Comparison of ENCODE assay signal across 7 mouse cellular contexts in genomic region chr11:4984249-4984648, GRCm38 (mm10). TPM values are rescaled to one million over a fixed set of nuclear protein-coding genes. Genes with fewer than 3 reads are reported as not detected.
DNase-seq lines count a peak whose midpoint lies in the region; ATAC-seq lines count a peak whose summit lies in the region.

No protein-coding gene starts in this region.

- no peaks in the 10 kb centered on the region for H3K9me3 ChIP-seq in heart, embryonic 13.5 days
- no peaks in the 10 kb centered on the region for H3K9me3 ChIP-seq in liver, embryonic 12.5 days (replicated peaks)
- H3K9me3 ChIP-seq in neural tube, embryonic 12.5 days = no peaks in the 10 kb centered on the region

- ATAC-seq in heart, embryonic 13.5 days (ENCODE audit: extremely low read depth, insufficient number of reproducible peaks, low FRiP score, low TSS enrichment) = no peak
- no peak for ATAC-seq in liver, embryonic 12.5 days
- no peak for ATAC-seq in neural tube, embryonic 12.5 days (ENCODE audit: low FRiP score, low read depth)

- H3K9ac ChIP-seq in heart, embryonic 13.5 days = peak overlapping the region; percentile 51; the same call in 1 of the 2 replicates
- H3K9ac ChIP-seq in liver, embryonic 12.5 days = peak overlapping the region; percentile 3
- no peak overlapping the region for H3K9ac ChIP-seq in neural tube, embryonic 12.5 days

- no peaks in the 10 kb centered on the region for H3K27me3 ChIP-seq in heart, embryonic 13.5 days (replicated peaks)
- 0 out of 2 replicates have a peak, but pooled peaks cover 3% of the 10 kb centered on the region for H3K27me3 ChIP-seq in liver, embryonic 12.5 days (replicated peaks)
- H3K27me3 ChIP-seq in neural tube, embryonic 12.5 days (replicated peaks) = no peaks in the 10 kb centered on the region; the same call in 1 of the 2 replicates

- peaks cover 34% of the 10 kb centered on the region for H3K4me1 ChIP-seq in heart, embryonic 13.5 days
- peaks cover 55% of the 10 kb centered on the region for H3K4me1 ChIP-seq in liver, embryonic 12.5 days
- peaks cover 11% of the 10 kb centered on the region for H3K4me1 ChIP-seq in neural tube, embryonic 12.5 days

- peak overlapping the region; percentile 51 for H3K4me2 ChIP-seq in heart, embryonic 13.5 days
- H3K4me2 ChIP-seq in liver, embryonic 12.5 days = peak overlapping the region; percentile 51
- peak overlapping the region; percentile 45 for H3K4me2 ChIP-seq in neural tube, embryonic 12.5 days (replicated peaks)

- WGBS in heart, embryonic 13.5 days = 3% methylated on average over 5 of the region's 5 CpGs
- WGBS in liver, embryonic 12.5 days (ENCODE audit: insufficient replicate concordance) = 3% methylated on average over 5 of the region's 5 CpGs
- WGBS in neural tube, embryonic 12.5 days = 5% methylated on average over 5 of the region's 5 CpGs

- peak; percentile 43 to 51 for DNase-seq in right cerebral cortex, adult 2 months (ENCODE audit: low spot score in 2 of 2)
- no peak for DNase-seq in right cerebral cortex, postnatal 4 days
- DNase-seq in c-Kit-positive CD71-positive TER-119-negative erythroid progenitor cells, embryonic 14.5 days (ENCODE audit: low read depth) = peak; percentile 73
- no peak for DNase-seq in left cerebral cortex, adult 8-10 months (ENCODE audit: low spot score in 2 of 2)

- H3K4me3 ChIP-seq in heart, embryonic 13.5 days = no peak overlapping the region; the same call in 1 of the 2 replicates
- H3K4me3 ChIP-seq in liver, embryonic 12.5 days = 0 out of 2 replicates have a peak overlapping the region, but pooled peaks have one; percentile 14
- H3K4me3 ChIP-seq in neural tube, embryonic 12.5 days = no peak overlapping the region

- H3K27ac ChIP-seq in heart, embryonic 13.5 days (replicated peaks) = 0 out of 2 replicates have a peak overlapping the region, but pooled peaks have one; percentile 41
- 0 out of 2 replicates have a peak overlapping the region, but pooled peaks have one; percentile 12 for H3K27ac ChIP-seq in liver, embryonic 12.5 days
- H3K27ac ChIP-seq in neural tube, embryonic 12.5 days = no peak overlapping the region

- no peaks in the 10 kb centered on the region for H3K36me3 ChIP-seq in heart, embryonic 13.5 days
- H3K36me3 ChIP-seq in liver, embryonic 12.5 days = peaks cover 11% of the 10 kb centered on the region
- H3K36me3 ChIP-seq in neural tube, embryonic 12.5 days = peaks cover 3% of the 10 kb centered on the region; the same call in 1 of the 2 replicates

RNA-seq across cellular contexts. Expression of gene Ap1b1, which starts 2.4 kb away (rescaled TPM):
- 41.2 and 42.6 TPM in 2 replicates for polyA plus RNA-seq in heart, embryonic 13.5 days (2015; fragmentation: Nextera tagmentation; extraction: Ambion mirVana)
- polyA plus RNA-seq in liver, embryonic 12.5 days (2016; fragmentation: Nextera tagmentation; extraction: Ambion mirVana) = 110 TPM in 2 replicates
- polyA plus RNA-seq in neural tube, embryonic 12.5 days (2016; fragmentation: Nextera tagmentation; extraction: Ambion mirVana) = 71.9 and 82.7 TPM in 2 replicates
- total RNA-seq in left cerebral cortex, adult 8-10 months (2022) = 100 to 1,000 TPM; 152 to 184 (median 173) TPM

RNA-seq across cellular contexts. Expression of gene Nefh, which starts 36.4 kb away (rescaled TPM):
- polyA plus RNA-seq in heart, embryonic 13.5 days (2015; fragmentation: Nextera tagmentation; extraction: Ambion mirVana) = 0.39 and 0.50 TPM in 2 replicates
- polyA plus RNA-seq in liver, embryonic 12.5 days (2016; fragmentation: Nextera tagmentation; extraction: Ambion mirVana) = 0.66 and 0.73 TPM in 2 replicates
- polyA plus RNA-seq in neural tube, embryonic 12.5 days (2016; fragmentation: Nextera tagmentation; extraction: Ambion mirVana) = 3.4 and 5.4 TPM in 2 replicates
- 10 to 100 TPM; 44.7 to 52.3 (median 48.7) TPM for total RNA-seq in left cerebral cortex, adult 8-10 months (2022)

Comparison
In these comparisons a context has a peak if more than half of its experiments do, and no peak if none do; other contexts are left out.
1. DNase-seq: peak in right cerebral cortex, adult 2 months (2 of 2) and c-Kit-positive CD71-positive TER-119-negative erythroid progenitor cells, embryonic 14.5 days (single experiment); none in right cerebral cortex, postnatal 4 days (single experiment) and left cerebral cortex, adult 8-10 months (0 of 2).
2. Peak in every context shown above with its lines, with median percentiles within 50 percentile points of each other: H3K4me2 ChIP-seq.